Mouse (Mus musculus) cerebellum, postnatal 14 days (tissue): ENCODE data around the gene Nup88.
A peak's percentile ranks its signal among the peaks of the same experiment; 100 is the strongest.
"Not testable (repeated sequence)": the region's sequence is repeated elsewhere in the genome, so short reads cannot be mapped to it uniquely, and the experiment has no call there.

Experiments used
- DNase-seq, 2 experiments: peaks; one replicate each; pipeline ENCODE4 v3.0.0; 2021; ENCODE audit warnings: mixed read lengths in 2 of 2

The Nup88 gene

DNA sequence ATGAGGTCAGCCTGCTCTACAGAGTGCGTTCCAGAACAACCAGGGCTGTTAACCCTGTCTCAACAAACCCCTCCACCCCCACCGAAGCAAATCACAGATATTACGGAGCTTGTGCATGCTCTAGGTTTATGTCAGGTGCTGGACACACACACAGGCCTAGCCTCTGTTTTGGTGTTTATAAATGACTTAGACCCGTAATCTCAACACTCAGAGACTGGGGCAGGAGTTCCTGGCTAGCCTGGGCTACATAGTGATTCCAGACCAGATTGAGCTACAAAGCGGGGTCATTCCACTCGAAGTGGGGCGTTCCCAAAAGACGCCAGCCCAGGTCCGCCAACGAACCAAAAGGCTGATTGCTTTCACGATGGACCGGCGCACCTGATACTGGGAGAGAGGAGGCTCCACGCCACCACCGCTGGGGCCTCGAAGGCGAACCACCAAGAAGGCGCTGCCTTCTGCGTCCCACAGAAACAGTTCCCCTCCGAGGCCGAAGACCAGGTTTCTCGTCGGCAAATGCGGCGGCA is 440 bp downstream of the Nup88 start:
- DNase-seq, result peak in 1 of 2 experiments; percentile 64

DNA sequence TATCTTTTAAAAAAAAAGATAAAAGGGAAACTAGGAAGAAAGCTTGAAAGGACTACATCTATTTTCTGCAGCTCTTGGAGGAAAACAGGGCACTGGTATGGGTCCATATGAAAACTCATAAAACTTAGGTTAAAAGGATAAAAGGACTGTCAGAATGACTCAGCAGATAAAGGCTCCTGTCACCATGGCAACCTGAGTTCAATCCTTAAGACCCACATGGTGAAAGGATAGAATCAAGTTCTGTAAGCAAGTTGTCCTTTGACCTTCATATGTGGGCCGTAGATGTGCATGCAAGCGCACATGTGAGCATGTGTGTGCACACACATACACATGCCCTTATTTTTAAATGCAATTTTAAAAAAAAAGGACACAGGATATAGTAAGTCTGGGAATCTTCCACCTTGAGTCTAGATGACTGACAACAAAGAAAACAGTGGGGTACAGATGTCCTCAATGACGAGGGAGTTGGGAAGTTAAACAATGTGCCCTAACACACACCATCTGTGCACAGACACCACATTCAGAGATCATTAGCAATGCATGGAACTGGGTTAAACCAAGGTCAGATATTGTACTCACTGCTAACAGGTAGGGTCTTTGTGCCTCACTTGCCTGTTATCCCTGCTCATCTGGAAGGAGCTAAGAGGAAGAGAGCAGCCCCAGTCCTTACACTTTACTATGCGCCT is 5.4 kb downstream of the Nup88 start:
- DNase-seq, result no peak

DNA sequence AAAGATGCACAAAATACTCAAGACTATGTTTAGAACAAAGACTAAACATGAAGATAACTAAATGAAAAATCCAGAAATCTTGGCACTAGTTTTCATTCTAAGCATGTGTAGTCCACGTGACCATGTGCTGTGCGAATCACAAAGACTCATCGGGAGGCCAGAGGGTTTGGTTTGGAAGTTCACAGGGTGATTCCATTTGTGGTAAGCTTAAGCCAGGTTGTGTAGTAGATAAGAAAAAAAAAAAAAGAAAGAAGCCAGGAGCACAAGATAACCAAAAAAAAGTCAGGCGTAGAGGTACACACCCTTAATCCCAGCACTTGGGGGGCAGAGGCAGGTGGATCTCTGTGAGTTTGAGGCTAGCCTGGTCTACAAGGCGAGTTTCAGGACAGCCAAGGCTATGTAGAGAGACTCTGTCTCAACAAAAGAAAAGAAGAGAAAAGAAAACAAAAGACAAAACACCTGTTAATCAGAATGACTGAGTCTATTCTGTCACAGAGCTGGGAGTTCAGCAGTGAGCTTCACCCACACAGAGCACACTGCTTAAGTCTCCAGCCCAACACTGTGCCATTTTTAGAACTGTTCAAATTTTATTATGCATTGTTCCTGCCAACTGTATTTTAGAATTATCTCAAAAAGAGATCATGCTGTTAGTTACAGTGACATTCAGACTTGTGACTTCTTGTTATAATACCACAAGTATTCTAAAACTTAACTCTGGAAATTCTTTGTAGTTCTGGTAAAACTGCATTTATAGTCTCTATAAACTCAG is 8.8 kb downstream of the Nup88 start:
- no peak for DNase-seq

DNA sequence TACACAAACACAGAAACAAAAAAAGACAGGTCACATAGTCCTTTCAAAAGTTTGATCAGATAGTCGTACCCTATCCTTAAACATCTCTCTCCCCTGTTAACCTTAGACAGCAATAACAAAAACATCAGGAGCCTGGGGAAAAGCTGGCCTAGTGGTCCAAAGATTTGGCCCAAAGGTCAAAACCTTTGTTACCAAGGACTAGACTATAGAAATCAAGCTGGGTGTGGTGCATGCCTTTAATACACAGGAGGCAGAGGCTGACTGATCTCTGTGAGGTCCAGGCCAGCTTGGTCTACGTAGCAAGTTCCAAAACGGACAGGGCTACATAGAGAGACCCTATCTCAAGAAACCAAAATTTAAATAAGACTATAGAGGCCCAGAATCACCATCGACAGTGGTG is 15.1 kb downstream of the Nup88 start:
- DNase-seq, result no peak

DNA sequence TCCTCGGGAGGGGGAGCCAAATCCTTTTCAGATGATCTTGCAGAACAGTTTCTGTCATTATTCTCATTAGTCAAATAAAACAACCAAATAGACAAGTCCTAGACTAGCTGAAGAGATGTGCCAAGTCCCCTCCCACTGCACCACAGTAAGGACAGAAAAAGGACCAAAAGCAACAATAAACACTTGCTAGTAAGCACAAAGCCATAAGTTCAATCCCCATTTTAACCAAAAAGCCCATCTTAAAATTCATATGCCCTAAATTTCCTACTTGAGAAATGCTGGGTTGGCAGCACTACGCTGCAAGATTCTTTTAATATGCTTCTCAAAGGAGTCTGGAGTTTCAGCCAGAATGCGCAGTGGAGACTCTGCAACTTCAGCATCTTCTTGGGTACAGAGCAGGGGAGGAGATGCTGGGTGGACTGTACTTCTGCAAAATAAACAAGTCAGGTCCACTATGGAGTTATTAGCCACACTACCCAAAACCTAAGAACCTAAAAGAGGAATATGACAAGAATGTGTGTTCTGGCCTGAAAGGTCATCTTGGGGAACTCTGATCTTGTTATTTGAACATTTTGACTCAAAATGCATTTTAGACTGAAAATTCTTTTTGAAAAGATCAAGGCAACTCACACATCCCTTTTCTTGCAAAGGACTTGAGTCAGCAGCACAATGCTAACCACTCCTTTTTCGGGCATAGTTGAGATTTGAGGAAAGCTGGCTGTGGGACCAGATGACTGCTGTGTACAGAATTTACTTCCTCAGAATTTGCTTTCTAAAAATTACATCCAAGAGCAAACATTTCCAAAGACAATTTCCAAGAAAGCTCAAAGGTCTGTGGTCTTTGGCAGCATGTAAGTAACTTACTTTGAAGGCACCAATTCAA is 24.6 kb downstream of the Nup88 start:
- DNase-seq, result no peak

DNA sequence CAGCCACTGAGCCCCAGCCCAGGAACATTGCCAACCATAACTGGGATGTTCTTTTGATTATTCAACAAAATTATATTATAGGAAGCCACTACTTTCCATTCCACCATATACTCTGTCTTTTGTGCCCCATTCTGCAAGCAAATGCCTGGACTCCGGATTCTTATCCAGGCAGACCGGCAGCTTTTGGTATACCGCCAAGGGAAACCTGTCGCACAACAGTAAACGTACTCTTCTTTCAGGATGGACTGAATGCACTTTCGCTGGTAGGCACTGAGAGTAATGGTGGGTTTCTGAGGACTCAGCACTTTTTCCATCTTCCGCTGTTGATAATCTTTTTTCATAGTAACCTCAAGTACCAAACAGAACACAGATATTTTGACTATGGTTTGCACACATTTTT is 26.1 kb downstream of the Nup88 start:
- DNase-seq, result peak; percentile 23 to 49

DNA sequence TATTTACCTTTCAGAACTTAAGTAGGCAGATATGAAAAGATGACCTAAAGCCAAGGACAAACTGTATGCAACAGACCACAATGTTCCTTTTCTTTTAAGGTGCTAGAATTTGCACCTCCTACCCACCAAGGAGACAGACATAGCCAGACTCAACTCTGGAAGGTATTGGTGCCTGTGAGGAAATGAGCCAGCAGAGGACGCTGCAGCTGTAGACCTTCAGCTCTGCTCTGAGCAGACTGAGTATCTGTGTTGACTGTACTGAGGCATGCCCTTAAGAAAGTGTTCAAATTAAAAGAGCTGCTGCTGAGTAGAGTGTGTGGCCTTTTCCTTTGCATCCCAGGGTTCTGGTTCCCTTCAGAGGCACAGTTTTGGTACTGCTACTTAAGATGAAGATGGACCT is 27.2 kb downstream of the Nup88 start:
- no peak for DNase-seq

DNA sequence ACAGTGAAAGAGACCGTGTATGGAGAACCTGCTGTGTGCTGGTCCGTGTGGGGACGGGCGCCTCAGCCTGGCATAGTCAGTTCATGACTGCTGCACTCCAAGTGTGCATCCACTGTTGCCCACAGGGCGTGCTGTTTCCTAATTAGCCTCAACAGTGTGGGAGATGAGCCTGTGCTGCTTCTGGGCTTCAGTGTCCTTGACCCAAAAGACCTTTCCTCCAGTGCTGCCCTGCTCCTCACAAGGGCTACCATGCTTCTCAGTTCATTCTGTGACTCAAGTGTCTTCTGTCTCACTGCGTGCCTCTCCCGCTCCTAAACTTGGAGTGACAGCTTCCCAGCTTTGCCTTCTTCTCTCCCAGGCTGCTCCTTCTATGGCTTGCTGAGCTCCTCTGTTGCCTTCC is 34.5 kb downstream of the Nup88 start:
- DNase-seq, result peak in 1 of 2 experiments; percentile 7

DNA sequence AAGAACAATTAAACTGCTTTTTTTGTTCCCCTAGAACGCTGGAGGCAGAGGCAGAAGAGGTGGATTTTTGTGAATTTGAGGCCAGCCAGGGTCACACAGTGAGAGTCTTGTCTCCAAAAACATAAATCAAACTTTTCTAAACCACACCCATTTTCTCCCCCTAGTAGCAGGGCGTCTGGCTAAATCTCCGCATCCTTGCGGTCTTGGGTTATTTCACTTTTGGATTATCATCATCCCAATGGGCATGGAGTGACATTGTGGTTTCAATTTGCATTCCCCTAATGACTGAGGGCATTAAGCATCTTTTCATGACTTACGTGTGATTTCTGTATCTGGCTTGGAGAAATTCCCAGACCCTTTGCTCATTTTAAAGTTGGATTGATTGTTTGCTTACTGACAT is 38.3 kb downstream of the Nup88 start:
- DNase-seq, result no peak

DNA sequence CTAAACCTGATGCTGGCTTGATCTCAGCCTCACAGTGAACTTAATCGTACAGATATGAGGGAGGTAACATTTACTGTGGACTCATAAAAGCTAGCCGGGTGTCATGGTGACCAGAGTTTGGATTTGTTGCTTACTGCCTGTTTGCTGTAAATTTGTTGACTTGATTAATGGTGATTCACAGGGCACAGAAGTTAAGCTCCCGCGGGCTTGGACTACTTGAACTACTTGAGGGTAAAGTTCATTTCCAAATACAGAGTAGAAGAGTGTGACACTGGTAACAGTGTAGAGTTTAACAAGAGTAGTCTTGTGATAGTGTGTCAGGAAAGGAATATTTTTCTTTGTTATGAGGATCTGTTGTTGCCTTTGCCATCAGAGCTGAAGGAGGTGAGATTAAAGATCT is 50.2 kb downstream of the Nup88 start:
- DNase-seq, result no peak

DNA sequence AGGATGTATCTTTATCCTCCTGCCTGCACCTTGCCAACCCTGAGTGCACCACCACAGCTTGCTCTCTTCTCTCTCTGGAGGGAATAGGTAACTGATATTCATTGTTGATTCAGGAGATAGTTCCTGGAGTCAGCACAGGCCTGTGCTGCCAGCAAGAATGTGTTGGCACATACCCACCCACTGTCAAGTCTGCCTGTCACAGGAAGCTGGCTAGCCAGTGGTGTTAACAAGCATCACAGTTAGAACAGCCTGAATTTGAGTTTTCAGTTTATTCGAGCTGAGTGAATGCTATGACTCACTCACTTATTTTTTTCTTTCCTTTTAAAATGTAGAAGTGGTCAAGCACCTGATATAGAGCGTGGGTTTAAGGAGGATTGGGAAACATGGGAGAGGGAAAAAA is 51.9 kb downstream of the Nup88 start:
- no peak for DNase-seq

DNA sequence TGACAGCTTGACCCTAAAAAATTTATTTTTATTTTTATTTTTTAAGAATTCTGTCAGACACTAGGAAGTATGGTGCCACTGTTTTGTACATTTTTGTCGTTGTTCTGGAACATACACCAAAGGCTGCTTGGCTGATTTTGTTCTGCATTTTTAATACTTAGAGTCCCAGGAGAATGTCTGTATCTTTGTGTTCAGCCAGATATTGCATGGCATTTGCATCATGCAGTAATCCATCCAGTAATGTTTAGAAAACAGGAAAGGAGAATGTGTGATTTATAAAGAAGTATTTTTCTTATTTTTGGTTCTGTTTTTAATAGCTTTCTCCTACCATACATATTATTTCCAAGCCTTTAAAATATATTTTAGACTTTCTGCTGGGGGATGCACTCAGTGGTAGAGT is 57.9 kb downstream of the Nup88 start:
- no peak for DNase-seq

DNA sequence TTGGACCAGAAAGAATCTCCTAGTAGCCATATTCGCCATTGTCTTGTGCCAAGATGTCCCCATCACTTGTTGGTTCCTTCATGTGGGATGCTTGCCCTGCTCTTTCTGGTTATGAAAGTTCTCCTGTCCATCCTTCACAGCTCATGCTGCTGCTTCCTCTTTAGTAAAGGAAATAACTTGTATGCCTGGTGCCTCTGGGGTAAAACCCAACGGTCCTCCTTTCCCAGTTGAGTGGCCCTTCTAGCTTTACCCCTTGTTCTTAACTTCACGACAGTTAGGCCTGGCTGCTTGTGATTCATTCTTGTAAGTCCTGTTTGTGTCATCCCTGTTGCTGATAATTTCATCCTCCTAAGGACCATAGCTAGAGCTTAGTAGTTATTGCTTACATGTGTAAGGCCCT is 58.5 kb downstream of the Nup88 start:
- DNase-seq, result no peak

DNA sequence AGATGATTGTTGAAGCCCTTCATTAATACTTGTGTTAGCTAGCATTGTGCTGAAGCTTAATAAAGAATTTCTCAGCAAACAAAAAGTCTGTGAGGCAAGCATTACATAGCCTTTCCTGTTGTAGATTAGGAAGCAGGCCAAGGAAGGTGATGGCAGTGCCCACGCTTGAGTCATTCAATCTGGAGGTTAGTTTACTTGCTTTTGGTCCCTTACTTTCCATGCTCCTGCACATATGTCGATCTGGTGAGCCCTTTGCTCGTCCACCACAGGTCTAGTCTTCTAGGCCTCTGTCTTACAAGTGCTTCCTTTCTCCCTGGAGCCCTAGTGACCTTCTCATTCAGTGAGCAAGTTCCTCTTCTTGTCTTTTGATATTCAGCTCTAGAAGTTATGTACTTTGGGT is 63.1 kb downstream of the Nup88 start:
- no peak for DNase-seq

DNA sequence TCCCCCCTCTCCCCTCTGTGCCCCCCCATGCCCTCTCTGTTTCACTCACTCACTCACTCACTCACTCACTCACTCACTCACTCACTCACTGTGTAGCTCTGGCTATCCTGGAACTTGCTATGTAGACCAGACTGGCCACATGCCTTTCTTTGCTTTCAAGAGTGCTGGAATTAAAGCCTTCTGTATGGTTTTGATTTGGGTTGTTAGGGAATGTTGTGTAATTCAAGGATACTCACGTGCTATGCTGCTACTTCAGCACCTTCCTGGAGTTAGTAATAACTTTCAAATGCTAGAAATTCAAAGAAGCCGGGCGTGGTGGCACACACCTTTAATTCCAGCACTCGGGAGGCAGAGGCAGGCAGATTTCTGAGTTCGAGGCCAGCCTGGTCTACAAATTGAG is 71.6 kb downstream of the Nup88 start:
- not testable (repeated sequence) for DNase-seq

DNA sequence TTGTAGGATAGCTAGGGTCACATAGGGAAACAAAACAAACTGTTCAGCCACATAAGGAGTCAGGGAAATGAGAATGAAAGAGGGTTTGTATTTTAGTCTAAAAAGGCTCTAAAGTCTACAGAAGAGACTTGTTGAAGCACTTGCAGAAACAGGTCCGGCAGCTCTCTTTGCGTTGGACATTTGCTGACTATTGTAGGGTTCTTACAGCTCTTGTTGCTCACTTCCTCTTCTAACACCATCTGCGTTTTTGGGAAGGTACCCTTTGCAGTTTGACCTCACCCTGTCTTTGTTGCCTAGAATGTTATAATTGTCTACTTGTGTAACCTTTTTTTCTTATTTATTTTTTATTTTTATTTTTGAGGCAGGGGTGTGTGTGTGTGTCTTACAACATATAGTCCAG is 72.1 kb downstream of the Nup88 start:
- no peak for DNase-seq
